Comparison of ENCODE assay signal across 28 mouse cellular contexts in genomic region chr2:117901311-117901710, GRCm38 (mm10).
DNase-seq lines count a peak whose midpoint lies in the region; ATAC-seq lines count a peak whose summit lies in the region.
"Had no signal": no experiment of that assay in that cellular context is flagged by ENCODE, and none has a peak within 500 bp of the region (broad histone marks: within the 10 kb centered on the region; RNA-seq: fewer than 3 reads in every experiment).

No protein-coding gene starts in this region.

- H3K36me3 ChIP-seq in limb, embryonic 11.5 days (ENCODE audit: control insufficient read depth, insufficient read depth, low read length), result no peaks in the 10 kb centered on the region
- no peaks in the 10 kb centered on the region for H3K36me3 ChIP-seq in forebrain, embryonic 12.5 days (replicated peaks)
- H3K36me3 ChIP-seq in hindbrain, embryonic 14.5 days (replicated peaks; ENCODE audit: control insufficient read depth, insufficient read depth), result no peaks in the 10 kb centered on the region
- H3K36me3 ChIP-seq: embryonic facial prominence, embryonic 12.5 days; forebrain, embryonic 10.5 days; G1E; heart, embryonic 12.5 days; heart, embryonic 15.5 days; hindbrain, embryonic 15.5 days; intestine, embryonic 15.5 days had no signal

- H3K9ac ChIP-seq in limb, embryonic 11.5 days (ENCODE audit: low read length), result no peak overlapping the region
- H3K9ac ChIP-seq in forebrain, embryonic 12.5 days, result no peak overlapping the region
- no peak overlapping the region for H3K9ac ChIP-seq in hindbrain, embryonic 14.5 days
- H3K9ac ChIP-seq: embryonic facial prominence, embryonic 12.5 days; forebrain, postnatal 0 days; heart, embryonic 12.5 days; heart, embryonic 15.5 days; hindbrain, embryonic 15.5 days; intestine, embryonic 15.5 days had no signal

- WGBS in limb, embryonic 11.5 days, result 16% methylated on average over 2 of the region's 2 CpGs
- WGBS in forebrain, embryonic 12.5 days, result 82% methylated on average over 2 of the region's 2 CpGs
- WGBS in hindbrain, embryonic 14.5 days, result 81% methylated on average over 2 of the region's 2 CpGs

- no peak overlapping the region for H3K4me2 ChIP-seq in limb, embryonic 11.5 days (ENCODE audit: low read depth, severe bottlenecking)
- H3K4me2 ChIP-seq in forebrain, embryonic 12.5 days, result no peak overlapping the region
- H3K4me2 ChIP-seq in hindbrain, embryonic 14.5 days (replicated peaks), result no peak overlapping the region
- H3K4me2 ChIP-seq: embryonic facial prominence, embryonic 12.5 days; heart, embryonic 12.5 days; heart, embryonic 15.5 days; hindbrain, embryonic 15.5 days; intestine, embryonic 15.5 days had no signal

- H3K9me3 ChIP-seq in limb, embryonic 11.5 days (ENCODE audit: control insufficient read depth, low read length), result no peaks in the 10 kb centered on the region
- no peaks in the 10 kb centered on the region for H3K9me3 ChIP-seq in forebrain, embryonic 12.5 days
- H3K9me3 ChIP-seq in hindbrain, embryonic 14.5 days (ENCODE audit: control insufficient read depth, low read length), result no peaks in the 10 kb centered on the region
- H3K9me3 ChIP-seq: embryonic facial prominence, embryonic 12.5 days; forebrain, embryonic 10.5 days; heart, embryonic 12.5 days; heart, embryonic 15.5 days; hindbrain, embryonic 15.5 days; intestine, embryonic 15.5 days had no signal

- peak; percentile 15 for DNase-seq in embryo, embryonic 10.5 days (ENCODE audit: low spot score)
- no peak for DNase-seq in embryo, embryonic 10 days (ENCODE audit: low spot score)
- peak; percentile 52 for DNase-seq in 3T3-L1 (ENCODE audit: low read depth, low spot score)
- DNase-seq in forelimb bud, embryonic 11.5 days (ENCODE audit: low read depth, low spot score), result peak; percentile 68
- peak; percentile 53 for DNase-seq in limb, embryonic 11.5 days (ENCODE audit: low spot score)
- no peak for DNase-seq in hindbrain, embryonic 14.5 days (ENCODE audit: low spot score)
- no peak for DNase-seq in urinary bladder, postnatal 25 days (ENCODE audit: low spot score)
- DNase-seq: B cell, adult 2 months; cerebellum, adult 2 months; cerebellum, adult 9-11 months; cerebellum, postnatal 25 days; forebrain, postnatal 0 days; gastrocnemius, postnatal 25 days; heart, adult 18-20 months; heart, postnatal 10 days; heart, postnatal 4 days; kidney, adult 11 months had no signal

- H3K27ac ChIP-seq in limb, embryonic 11.5 days (replicated peaks; ENCODE audit: low read depth, low read length), result no peak overlapping the region
- H3K27ac ChIP-seq in forebrain, embryonic 12.5 days, result no peak overlapping the region
- H3K27ac ChIP-seq in hindbrain, embryonic 14.5 days, result no peak overlapping the region
- H3K27ac ChIP-seq: embryonic facial prominence, embryonic 12.5 days; forebrain, embryonic 10.5 days; heart, embryonic 15.5 days; hindbrain, embryonic 15.5 days; intestine, embryonic 15.5 days had no signal

- ATAC-seq in limb, embryonic 11.5 days (ENCODE audit: insufficient number of reproducible peaks, low FRiP score, low TSS enrichment, low read depth), result no peak
- ATAC-seq in forebrain, embryonic 12.5 days (ENCODE audit: low FRiP score), result no peak
- no peak for ATAC-seq in hindbrain, embryonic 14.5 days (ENCODE audit: low FRiP score)
- ATAC-seq: forebrain, embryonic 14.5 days; forebrain, postnatal 0 days; intestine, embryonic 15.5 days; Patski had no signal

- no peaks in the 10 kb centered on the region for H3K4me1 ChIP-seq in limb, embryonic 11.5 days (ENCODE audit: control insufficient read depth, insufficient read depth, low read length)
- H3K4me1 ChIP-seq in forebrain, embryonic 12.5 days, result no peaks in the 10 kb centered on the region
- no peaks in the 10 kb centered on the region for H3K4me1 ChIP-seq in hindbrain, embryonic 14.5 days (replicated peaks; ENCODE audit: control insufficient read depth, insufficient read depth, low read length)
- H3K4me1 ChIP-seq: embryonic facial prominence, embryonic 12.5 days; forebrain, embryonic 10.5 days; heart, embryonic 12.5 days; heart, embryonic 15.5 days; hindbrain, embryonic 15.5 days; intestine, embryonic 15.5 days had no signal

- H3K27me3 ChIP-seq in limb, embryonic 11.5 days (ENCODE audit: control insufficient read depth, insufficient read depth, low read length), result no peaks in the 10 kb centered on the region
- no peaks in the 10 kb centered on the region for H3K27me3 ChIP-seq in forebrain, embryonic 12.5 days
- no peaks in the 10 kb centered on the region for H3K27me3 ChIP-seq in hindbrain, embryonic 14.5 days (ENCODE audit: control insufficient read depth, insufficient read depth, low read length)
- H3K27me3 ChIP-seq: CH12.LX; embryonic facial prominence, embryonic 12.5 days; heart, embryonic 12.5 days; heart, embryonic 15.5 days; hindbrain, embryonic 15.5 days; intestine, embryonic 15.5 days; Patski had no signal

- no peak overlapping the region for H3K4me3 ChIP-seq in limb, embryonic 11.5 days (ENCODE audit: low read depth, low read length)
- H3K4me3 ChIP-seq in forebrain, embryonic 12.5 days (replicated peaks), result no peak overlapping the region
- H3K4me3 ChIP-seq in hindbrain, embryonic 14.5 days (replicated peaks; ENCODE audit: low read length), result no peak overlapping the region
- H3K4me3 ChIP-seq: embryonic facial prominence, embryonic 12.5 days; forebrain, embryonic 10.5 days; heart, embryonic 12.5 days; heart, embryonic 15.5 days; hindbrain, embryonic 15.5 days; intestine, embryonic 15.5 days had no signal

Comparison
In these comparisons a context has a peak if more than half of its experiments do, and no peak if none do; other contexts are left out.
1. DNase-seq: peak in embryo, embryonic 10.5 days (single experiment), 3T3-L1 (single experiment), forelimb bud, embryonic 11.5 days (single experiment) and limb, embryonic 11.5 days (single experiment); none in embryo, embryonic 10 days (single experiment), hindbrain, embryonic 14.5 days (single experiment) and urinary bladder, postnatal 25 days (single experiment).